Mouse (Mus musculus): ENCODE data around the gene Plppr1.
"Not testable (repeated sequence)": the region's sequence is repeated elsewhere in the genome, so short reads cannot be mapped to it uniquely, and the experiment has no call there.

The Plppr1 gene

DNA sequence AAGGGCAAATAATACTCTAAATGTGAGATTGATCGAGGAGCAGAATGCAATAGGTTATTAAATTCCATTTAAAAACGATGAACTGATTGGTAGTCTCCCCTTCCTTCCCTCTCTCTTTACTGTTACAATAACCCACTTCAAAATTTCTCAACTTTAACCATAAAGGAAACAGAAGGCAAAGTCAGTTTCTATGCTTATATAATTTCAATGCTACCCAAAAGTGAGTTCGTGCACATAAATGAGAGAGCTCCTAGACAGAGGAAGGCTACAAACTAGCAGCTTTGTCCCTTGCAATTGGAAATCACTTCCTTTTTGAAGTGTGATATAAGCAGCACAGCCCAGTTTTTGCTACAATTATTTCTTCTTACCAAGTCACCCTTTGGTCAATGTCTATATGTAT is 193.1 kb downstream of the Plppr1 start:
- H3K9me3 ChIP-seq (ENCODE audit: low read length): no peaks in the 10 kb centered on the region
- no peaks in the 10 kb centered on the region for H3K27me3 ChIP-seq (ENCODE audit: insufficient read depth, low read length)
- no peaks in the 10 kb centered on the region for H3K4me1 ChIP-seq (replicated peaks; ENCODE audit: low read depth, low read length)
- H3K4me3 ChIP-seq (replicated peaks; ENCODE audit: low read length): no peak overlapping the region
- no peak for TF ChIP-seq NANOG (IDR thresholded peaks at IDR 0.05; ENCODE audit: borderline replicate concordance, low read length)
- TF ChIP-seq CTCF (conservative IDR thresholded peaks at IDR 0.05; ENCODE audit: low read length): no peak
- TF ChIP-seq POU5F1 (IDR thresholded peaks at IDR 0.05; ENCODE audit: borderline replicate concordance, low read length): no peak
- H3K36me3 ChIP-seq (ENCODE audit: insufficient read depth, low read length): no peaks in the 10 kb centered on the region

DNA sequence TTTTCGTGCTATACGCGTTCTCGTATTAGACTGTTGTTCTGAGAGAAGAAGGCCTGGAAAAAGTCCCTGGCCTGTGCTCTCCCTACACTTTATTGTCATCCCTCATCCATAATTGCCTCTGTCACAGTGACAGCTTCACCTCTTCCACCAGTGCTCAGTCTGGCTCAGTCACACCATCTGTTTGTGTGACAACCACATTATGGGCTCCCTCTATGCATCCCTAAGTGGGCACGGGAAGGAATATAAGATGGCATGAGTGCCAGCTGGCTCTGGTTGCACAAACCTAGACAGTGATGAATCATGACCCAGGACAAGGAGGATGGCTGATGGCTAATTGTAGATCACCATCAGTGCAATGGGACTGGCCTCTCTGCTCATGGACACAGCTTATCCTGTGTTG is 219.4 kb downstream of the Plppr1 start:
- no peak overlapping the region for H3K4me3 ChIP-seq (replicated peaks; ENCODE audit: low read length)
- no peaks in the 10 kb centered on the region for H3K4me1 ChIP-seq (replicated peaks; ENCODE audit: low read depth, low read length)
- no peaks in the 10 kb centered on the region for H3K9me3 ChIP-seq (ENCODE audit: low read length)
- H3K36me3 ChIP-seq (ENCODE audit: insufficient read depth, low read length): no peaks in the 10 kb centered on the region
- TF ChIP-seq POU5F1 (IDR thresholded peaks at IDR 0.05; ENCODE audit: borderline replicate concordance, low read length) (no peak), NANOG (IDR thresholded peaks at IDR 0.05; ENCODE audit: borderline replicate concordance, low read length) (no peak), CTCF (conservative IDR thresholded peaks at IDR 0.05; ENCODE audit: low read length) (no peak)
- no peaks in the 10 kb centered on the region for H3K27me3 ChIP-seq (ENCODE audit: insufficient read depth, low read length)

DNA sequence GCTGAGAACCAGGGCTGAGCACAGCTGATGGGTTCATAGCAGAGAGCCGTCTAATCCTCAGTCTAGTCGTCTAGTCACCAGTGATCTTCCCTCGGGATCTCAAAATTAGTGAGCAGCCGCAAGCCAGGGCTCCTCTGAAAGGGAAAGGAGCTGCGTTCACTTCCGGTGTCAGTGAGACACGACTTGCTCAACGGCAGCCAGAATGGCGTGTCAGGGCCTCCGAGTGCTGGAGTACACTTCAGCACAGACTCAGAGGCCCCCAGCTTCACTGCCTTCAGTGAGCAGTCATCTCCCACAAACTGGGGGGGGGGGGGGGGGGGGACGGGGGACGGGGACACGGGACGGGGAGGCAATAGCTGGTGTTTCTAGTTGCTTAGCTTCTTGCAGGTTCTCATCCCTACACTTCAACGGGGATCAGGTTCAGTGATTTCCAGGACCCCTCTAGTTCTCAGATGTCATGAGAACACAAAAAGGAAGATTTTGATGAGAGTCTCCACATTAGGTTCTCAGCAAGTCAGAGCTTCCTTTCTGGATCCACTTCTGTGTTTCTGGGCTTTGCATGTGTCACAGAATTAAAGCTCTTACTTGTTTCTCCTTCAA is 225.7 kb downstream of the Plppr1 start:
- Histone ChIP-seq H3K4me1 (replicated peaks; ENCODE audit: low read depth, low read length) (no peaks in the 10 kb centered on the region), H3K36me3 (ENCODE audit: insufficient read depth, low read length) (no peaks in the 10 kb centered on the region), H3K27me3 (ENCODE audit: insufficient read depth, low read length) (no peaks in the 10 kb centered on the region), H3K9me3 (ENCODE audit: low read length) (no peaks in the 10 kb centered on the region), H3K4me3 (replicated peaks; ENCODE audit: low read length) (no peak overlapping the region)
- TF ChIP-seq NANOG (IDR thresholded peaks at IDR 0.05; ENCODE audit: borderline replicate concordance, low read length): no peak
- no peak for TF ChIP-seq POU5F1 (IDR thresholded peaks at IDR 0.05; ENCODE audit: borderline replicate concordance, low read length)
- TF ChIP-seq CTCF (conservative IDR thresholded peaks at IDR 0.05; ENCODE audit: low read length): no peak

DNA sequence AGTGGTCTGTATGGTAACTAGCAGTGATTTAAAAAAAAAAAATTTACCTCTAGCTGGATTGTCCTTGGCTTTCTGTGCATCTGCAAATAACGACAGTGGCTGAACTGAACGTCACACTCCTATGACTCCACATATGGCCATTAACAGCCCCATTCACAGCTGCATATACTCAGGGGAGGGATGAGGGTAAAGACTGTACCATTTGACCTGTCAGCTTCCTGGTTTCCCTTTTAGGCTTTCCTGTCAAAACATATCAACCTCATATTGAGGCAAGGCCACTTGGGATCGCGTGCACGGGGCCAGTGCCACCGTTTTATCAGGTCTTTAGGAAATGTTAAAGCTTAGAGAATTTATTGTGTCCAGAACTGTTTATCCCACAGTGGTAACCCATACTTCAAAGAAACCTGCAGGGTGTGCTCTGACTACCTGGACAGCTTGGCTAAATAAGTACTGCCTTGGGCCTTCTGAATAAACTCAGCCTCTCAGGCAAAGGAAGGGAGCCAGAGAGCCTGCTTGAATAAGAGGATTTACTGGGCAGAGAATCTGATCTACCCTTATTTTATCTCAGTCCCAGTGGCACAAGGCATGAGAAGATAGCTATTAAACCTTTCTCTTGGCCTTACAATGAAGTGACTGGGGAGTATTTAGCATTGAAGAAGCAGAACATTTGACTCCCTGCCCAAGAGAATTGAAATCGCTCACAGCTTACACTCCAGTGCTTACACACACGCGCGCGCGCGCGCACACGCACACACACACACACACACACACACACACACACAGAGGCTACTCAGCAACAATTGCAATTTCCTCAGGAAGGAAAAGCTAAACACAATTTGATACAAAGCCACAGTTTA is 226.5 kb downstream of the Plppr1 start:
- Histone ChIP-seq H3K4me1 (replicated peaks; ENCODE audit: low read depth, low read length) (no peaks in the 10 kb centered on the region), H3K4me3 (replicated peaks; ENCODE audit: low read length) (no peak overlapping the region), H3K9me3 (ENCODE audit: low read length) (no peaks in the 10 kb centered on the region), H3K27me3 (ENCODE audit: insufficient read depth, low read length) (no peaks in the 10 kb centered on the region), H3K36me3 (ENCODE audit: insufficient read depth, low read length) (no peaks in the 10 kb centered on the region)
- TF ChIP-seq NANOG (IDR thresholded peaks at IDR 0.05; ENCODE audit: borderline replicate concordance, low read length) (no peak), CTCF (conservative IDR thresholded peaks at IDR 0.05; ENCODE audit: low read length) (no peak), POU5F1 (IDR thresholded peaks at IDR 0.05; ENCODE audit: borderline replicate concordance, low read length) (no peak)

DNA sequence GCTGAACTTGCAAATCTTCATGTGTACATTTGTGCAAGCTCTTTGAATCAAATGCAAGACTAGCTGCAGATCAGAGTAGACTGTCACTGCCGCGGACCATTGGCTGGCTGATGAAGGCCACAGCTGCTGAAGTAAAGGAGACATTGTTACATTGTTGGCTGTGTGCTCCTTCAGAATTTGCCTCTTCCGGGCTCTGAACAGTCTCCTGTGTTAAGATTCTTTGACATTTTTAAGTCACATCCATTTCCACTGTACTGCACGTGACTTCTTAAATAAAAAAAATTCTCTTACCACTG is 227.1 kb downstream of the Plppr1 start:
- Histone ChIP-seq H3K9me3 (ENCODE audit: low read length) (no peaks in the 10 kb centered on the region), H3K4me1 (replicated peaks; ENCODE audit: low read depth, low read length) (no peaks in the 10 kb centered on the region), H3K27me3 (ENCODE audit: insufficient read depth, low read length) (no peaks in the 10 kb centered on the region), H3K4me3 (replicated peaks; ENCODE audit: low read length) (no peak overlapping the region), H3K36me3 (ENCODE audit: insufficient read depth, low read length) (no peaks in the 10 kb centered on the region)
- no peak for TF ChIP-seq NANOG (IDR thresholded peaks at IDR 0.05; ENCODE audit: borderline replicate concordance, low read length)
- no peak for TF ChIP-seq CTCF (conservative IDR thresholded peaks at IDR 0.05; ENCODE audit: low read length)
- TF ChIP-seq POU5F1 (IDR thresholded peaks at IDR 0.05; ENCODE audit: borderline replicate concordance, low read length): no peak

DNA sequence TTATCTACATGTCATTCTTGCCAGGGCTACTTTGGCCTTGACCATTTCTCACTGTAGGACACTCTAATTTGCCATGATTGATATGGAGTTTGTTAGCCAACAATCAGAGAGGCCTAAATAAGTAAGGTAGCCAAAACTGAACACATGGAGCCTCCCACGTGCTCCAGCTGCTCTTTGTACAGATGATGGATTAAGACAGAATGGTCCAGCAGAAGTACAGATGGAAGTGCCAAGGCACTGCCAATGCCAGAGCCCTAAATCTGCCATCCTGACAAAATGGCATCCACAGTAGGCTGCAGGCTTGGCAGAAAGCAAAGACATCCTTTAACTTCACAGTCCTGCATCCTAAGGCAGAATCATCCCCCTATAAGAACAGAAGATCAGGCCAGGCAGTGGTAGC is 237.4 kb downstream of the Plppr1 start:
- TF ChIP-seq CTCF (conservative IDR thresholded peaks at IDR 0.05; ENCODE audit: low read length) (no peak), POU5F1 (IDR thresholded peaks at IDR 0.05; ENCODE audit: borderline replicate concordance, low read length) (no peak), NANOG (IDR thresholded peaks at IDR 0.05; ENCODE audit: borderline replicate concordance, low read length) (no peak)
- no peaks in the 10 kb centered on the region for H3K9me3 ChIP-seq (ENCODE audit: low read length)
- H3K36me3 ChIP-seq (ENCODE audit: insufficient read depth, low read length): no peaks in the 10 kb centered on the region
- no peak overlapping the region for H3K4me3 ChIP-seq (replicated peaks; ENCODE audit: low read length)
- no peaks in the 10 kb centered on the region for H3K27me3 ChIP-seq (ENCODE audit: insufficient read depth, low read length)
- no peaks in the 10 kb centered on the region for H3K4me1 ChIP-seq (replicated peaks; ENCODE audit: low read depth, low read length)

DNA sequence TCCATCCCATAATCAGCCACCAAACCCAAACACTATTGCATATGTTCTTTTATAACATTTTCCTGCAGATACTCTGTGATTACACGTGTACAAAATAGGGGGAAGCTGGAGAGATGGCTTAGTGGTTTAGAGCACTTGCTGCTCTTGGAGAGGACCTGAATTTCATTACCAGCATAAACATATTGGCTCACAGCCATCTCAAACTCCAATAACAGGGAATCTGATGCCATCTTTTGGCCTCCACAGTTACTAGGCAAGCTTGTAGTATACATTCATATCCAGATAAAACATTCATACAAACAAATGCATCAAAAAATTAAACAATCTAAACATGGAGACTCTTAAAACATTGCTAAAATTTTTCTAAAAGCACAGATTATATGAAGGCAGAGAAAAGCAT is 240.5 kb downstream of the Plppr1 start:
- H3K4me3 ChIP-seq (replicated peaks; ENCODE audit: low read length): no peak overlapping the region
- H3K9me3 ChIP-seq (ENCODE audit: low read length): no peaks in the 10 kb centered on the region
- H3K4me1 ChIP-seq (replicated peaks; ENCODE audit: low read depth, low read length): no peaks in the 10 kb centered on the region
- TF ChIP-seq POU5F1 (IDR thresholded peaks at IDR 0.05; ENCODE audit: borderline replicate concordance, low read length): no peak
- TF ChIP-seq NANOG (IDR thresholded peaks at IDR 0.05; ENCODE audit: borderline replicate concordance, low read length): no peak
- TF ChIP-seq CTCF (conservative IDR thresholded peaks at IDR 0.05; ENCODE audit: low read length): no peak
- H3K27me3 ChIP-seq (ENCODE audit: insufficient read depth, low read length): no peaks in the 10 kb centered on the region
- no peaks in the 10 kb centered on the region for H3K36me3 ChIP-seq (ENCODE audit: insufficient read depth, low read length)

DNA sequence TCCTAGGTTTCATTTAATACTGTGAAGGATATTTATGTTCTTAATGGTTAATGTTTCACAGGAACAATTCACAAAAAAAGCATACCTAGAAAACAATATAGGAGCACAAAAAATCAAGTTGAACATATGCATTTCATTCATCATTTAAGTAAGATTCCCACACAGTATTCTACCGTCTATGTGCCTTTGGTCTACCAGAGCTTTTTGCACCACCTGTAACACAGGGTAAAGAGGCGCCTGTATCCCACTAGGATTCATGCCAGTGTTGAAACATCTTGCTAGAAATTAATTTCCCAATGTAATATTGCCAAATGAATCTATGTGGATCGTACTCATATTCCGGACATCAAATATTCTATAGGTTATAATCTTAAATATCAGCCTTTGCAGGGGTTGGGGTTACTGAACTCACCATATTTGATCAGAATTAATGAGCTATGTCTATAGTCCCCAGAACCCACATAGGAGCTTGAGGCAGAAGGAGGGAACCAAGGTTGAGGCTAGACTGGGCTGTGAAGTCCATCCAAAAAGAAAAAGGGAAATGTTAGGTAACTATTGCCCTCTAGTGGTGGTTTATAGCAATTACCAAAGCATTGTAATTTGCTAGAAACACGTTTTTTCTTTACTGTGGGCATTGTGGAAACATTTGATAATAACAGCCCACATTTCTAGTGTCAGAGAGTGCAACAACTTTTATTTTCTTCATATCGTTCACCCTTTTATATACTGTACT is 263.0 kb downstream of the Plppr1 start:
- H3K9me3 ChIP-seq (ENCODE audit: low read length): no peaks in the 10 kb centered on the region
- no peak overlapping the region for H3K4me3 ChIP-seq (replicated peaks; ENCODE audit: low read length)
- no peaks in the 10 kb centered on the region for H3K27me3 ChIP-seq (ENCODE audit: insufficient read depth, low read length)
- H3K36me3 ChIP-seq (ENCODE audit: insufficient read depth, low read length): no peaks in the 10 kb centered on the region
- TF ChIP-seq CTCF (conservative IDR thresholded peaks at IDR 0.05; ENCODE audit: low read length) (peak; percentile 78), NANOG (IDR thresholded peaks at IDR 0.05; ENCODE audit: borderline replicate concordance, low read length) (no peak)
- H3K4me1 ChIP-seq (replicated peaks; ENCODE audit: low read depth, low read length): no peaks in the 10 kb centered on the region

DNA sequence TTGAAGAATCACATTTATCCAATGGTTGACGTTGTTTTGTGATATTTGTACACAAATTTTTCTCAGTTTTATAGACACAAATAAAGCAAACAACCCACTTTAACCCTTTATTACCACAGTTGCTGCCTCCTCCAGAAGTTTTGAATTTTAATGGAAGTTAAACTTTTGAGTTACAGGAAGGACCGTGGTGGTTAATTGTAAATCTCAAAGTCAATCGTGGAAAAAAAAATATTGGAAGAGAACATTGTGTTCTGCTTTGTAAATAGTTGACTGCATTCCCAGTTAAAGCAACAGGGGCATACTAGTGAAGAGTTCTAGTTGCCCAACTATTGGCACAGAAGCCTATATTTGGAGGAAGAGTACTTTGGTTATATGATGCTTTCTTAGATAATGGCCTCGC is 278.9 kb downstream of the Plppr1 start:
- H3K4me1 ChIP-seq (replicated peaks; ENCODE audit: low read depth, low read length); H3K27me3 ChIP-seq (ENCODE audit: insufficient read depth, low read length); H3K4me3 ChIP-seq (replicated peaks; ENCODE audit: low read length); H3K36me3 ChIP-seq (ENCODE audit: insufficient read depth, low read length); H3K9me3 ChIP-seq (ENCODE audit: low read length): not testable (repeated sequence)

DNA sequence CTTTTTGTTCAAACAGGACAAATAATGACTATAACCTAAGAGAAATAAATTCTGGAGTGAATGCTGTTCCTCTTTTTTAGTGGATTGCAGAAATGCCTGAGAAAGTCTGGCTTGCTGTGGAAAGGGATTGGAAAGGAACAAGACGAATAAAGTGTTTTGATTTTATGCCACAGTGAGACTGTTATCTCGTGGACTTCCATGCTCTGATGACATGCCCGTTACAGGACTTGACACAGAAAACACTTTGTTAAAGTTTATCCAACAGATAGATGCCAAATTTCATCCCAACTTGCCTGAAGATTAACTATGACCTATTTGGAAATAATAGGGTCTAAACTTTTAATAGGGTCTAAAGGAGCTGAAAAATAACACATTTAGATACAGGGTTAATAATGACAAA is 281.0 kb downstream of the Plppr1 start:
- H3K4me3 ChIP-seq (replicated peaks; ENCODE audit: low read length); H3K27me3 ChIP-seq (ENCODE audit: insufficient read depth, low read length); H3K4me1 ChIP-seq (replicated peaks; ENCODE audit: low read depth, low read length); H3K9me3 ChIP-seq (ENCODE audit: low read length); H3K36me3 ChIP-seq (ENCODE audit: insufficient read depth, low read length): not testable (repeated sequence)

DNA sequence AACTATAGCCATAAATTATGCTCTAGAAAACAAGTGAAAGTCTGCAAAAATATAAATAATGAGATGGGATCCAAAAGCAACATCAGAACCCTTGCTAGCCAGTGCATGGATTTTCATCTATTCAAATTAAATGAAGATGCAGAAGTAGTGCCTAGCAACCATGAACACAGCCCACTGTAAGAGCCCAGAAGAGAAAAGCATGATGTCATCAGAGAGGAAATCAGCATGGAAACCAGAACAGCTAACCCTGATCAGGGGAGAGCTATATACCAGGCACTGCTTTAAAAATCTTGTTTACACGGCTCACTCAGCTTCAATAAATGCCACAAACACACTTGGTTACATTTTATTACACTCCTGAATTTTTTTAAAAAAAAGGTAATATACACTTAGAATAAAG is 288.9 kb downstream of the Plppr1 start:
- H3K9me3 ChIP-seq (ENCODE audit: low read length): peaks cover 22% of the 10 kb centered on the region
- H3K36me3 ChIP-seq (ENCODE audit: insufficient read depth, low read length); H3K4me1 ChIP-seq (replicated peaks; ENCODE audit: low read depth, low read length); H3K27me3 ChIP-seq (ENCODE audit: insufficient read depth, low read length); H3K4me3 ChIP-seq (replicated peaks; ENCODE audit: low read length): not testable (repeated sequence)
